Mouse (Mus musculus): ENCODE measurements around the gene Sertad3. TPM values are rescaled to one million over a fixed set of nuclear protein-coding genes. Genes with fewer than 3 reads are reported as not detected.

Sertad3 gene
- polyA plus RNA-seq, 1 experiment from 2014 or later, result 13.4 TPM

GRCm38 (mm10) chr7:27501620-27502019 lies 28.1 kb downstream of the Sertad3 start:
- Histone ChIP-seq H3K4me1 (replicated peaks) (peaks cover 1% of the 10 kb centered on the region; the same call in 1 of the 2 replicates), H3K4me2 (no peak overlapping the region), H3K36me3 (no peaks in the 10 kb centered on the region), H3K9me3 (no peaks in the 10 kb centered on the region), H3K27me3 (no peaks in the 10 kb centered on the region), H3K4me3 (no peak overlapping the region), H3K27ac (no peak overlapping the region), H3K9ac (no peak overlapping the region)
- 70% methylated on average over 4 of the region's 4 CpGs for WGBS
- no peak for ATAC-seq (ENCODE audit: low FRiP score)

GRCm38 (mm10) chr7:27506765-27507370 lies 33.3 kb downstream of the Sertad3 start:
- Histone ChIP-seq H3K9me3 (no peaks in the 10 kb centered on the region), H3K9ac (peak overlapping the region; percentile 51; the same call in 1 of the 2 replicates), H3K27ac (peak overlapping the region; percentile 96), H3K36me3 (no peaks in the 10 kb centered on the region), H3K27me3 (no peaks in the 10 kb centered on the region), H3K4me2 (peak overlapping the region; percentile 59), H3K4me1 (replicated peaks) (peaks cover 9% of the 10 kb centered on the region), H3K4me3 (peak overlapping the region; percentile 51)
- ATAC-seq (ENCODE audit: low FRiP score), result no peak
- 39% methylated on average over 9 of the region's 9 CpGs for WGBS

- Histone ChIP-seq H3K4me2 (peak overlapping the region; percentile 59), H3K9me3 (no peaks in the 10 kb centered on the region), H3K4me1 (replicated peaks) (peaks cover 9% of the 10 kb centered on the region), H3K36me3 (no peaks in the 10 kb centered on the region), H3K9ac (peak overlapping the region; percentile 72), H3K4me3 (peak overlapping the region; percentile 51), H3K27ac (peak overlapping the region; percentile 96), H3K27me3 (no peaks in the 10 kb centered on the region)
- under 1% methylated on average over 54 of the region's 54 CpGs for WGBS
- peak; percentile 91 for ATAC-seq (ENCODE audit: low FRiP score)
Measured at GRCm38 (mm10) chr7:27507711-27508647, 34.4 kb downstream of the Sertad3 start.

- Histone ChIP-seq H3K4me1 (replicated peaks) (peaks cover 9% of the 10 kb centered on the region), H3K4me3 (peak overlapping the region; percentile 51), H3K4me2 (peak overlapping the region; percentile 59), H3K27me3 (no peaks in the 10 kb centered on the region), H3K36me3 (no peaks in the 10 kb centered on the region), H3K9me3 (no peaks in the 10 kb centered on the region), H3K9ac (no peak overlapping the region), H3K27ac (peak overlapping the region; percentile 96)
- ATAC-seq (ENCODE audit: low FRiP score), result peak; percentile 64
- WGBS, result 26% methylated on average over 6 of the region's 6 CpGs
Measured at GRCm38 (mm10) chr7:27508648-27509005, 35.1 kb downstream of the Sertad3 start.

GRCm38 (mm10) chr7:27510809-27511208 lies 37.2 kb downstream of the Sertad3 start:
- Histone ChIP-seq H3K27me3 (no peaks in the 10 kb centered on the region), H3K4me2 (no peak overlapping the region), H3K4me3 (no peak overlapping the region), H3K9me3 (no peaks in the 10 kb centered on the region), H3K36me3 (no peaks in the 10 kb centered on the region), H3K4me1 (replicated peaks) (peaks cover 9% of the 10 kb centered on the region), H3K9ac (no peak overlapping the region), H3K27ac (no peak overlapping the region)
- no peak for ATAC-seq (ENCODE audit: low FRiP score)
- 84% methylated on average over 2 of the region's 2 CpGs for WGBS

- Histone ChIP-seq H3K27me3 (no peaks in the 10 kb centered on the region), H3K36me3 (no peaks in the 10 kb centered on the region), H3K4me3 (no peak overlapping the region), H3K9me3 (no peaks in the 10 kb centered on the region), H3K9ac (no peak overlapping the region), H3K4me1 (replicated peaks) (no peaks in the 10 kb centered on the region), H3K4me2 (no peak overlapping the region), H3K27ac (no peak overlapping the region)
- ATAC-seq (ENCODE audit: low FRiP score), result no peak
- 85% methylated on average over 9 of the region's 9 CpGs for WGBS
Measured at GRCm38 (mm10) chr7:27514961-27515360, 41.4 kb downstream of the Sertad3 start.

- no peak for ATAC-seq (ENCODE audit: low FRiP score)
- H3K9ac ChIP-seq, result no peak overlapping the region
- no peak overlapping the region for H3K4me3 ChIP-seq
- H3K27me3 ChIP-seq, result no peaks in the 10 kb centered on the region
- WGBS, result 87% methylated on average over 9 of the region's 9 CpGs
- H3K4me1 ChIP-seq (replicated peaks), result no peaks in the 10 kb centered on the region
- no peak overlapping the region for H3K4me2 ChIP-seq
- H3K27ac ChIP-seq, result no peak overlapping the region
- no peaks in the 10 kb centered on the region for H3K9me3 ChIP-seq
- H3K36me3 ChIP-seq, result no peaks in the 10 kb centered on the region
Measured at GRCm38 (mm10) chr7:27518314-27518713, 44.7 kb downstream of the Sertad3 start.

GRCm38 (mm10) chr7:27520104-27520503 lies 46.5 kb downstream of the Sertad3 start:
- no peak overlapping the region for H3K9ac ChIP-seq
- no peak for ATAC-seq (ENCODE audit: low FRiP score)
- no peak overlapping the region for H3K27ac ChIP-seq

GRCm38 (mm10) chr7:27520599-27520998 lies 47.0 kb downstream of the Sertad3 start:
- Histone ChIP-seq H3K27me3 (no peaks in the 10 kb centered on the region), H3K4me1 (replicated peaks) (no peaks in the 10 kb centered on the region), H3K4me3 (no peak overlapping the region), H3K27ac (no peak overlapping the region), H3K9ac (no peak overlapping the region), H3K9me3 (no peaks in the 10 kb centered on the region), H3K4me2 (no peak overlapping the region), H3K36me3 (no peaks in the 10 kb centered on the region)
- no peak for ATAC-seq (ENCODE audit: low FRiP score)
- 57% methylated on average over 1 of the region's 1 CpGs for WGBS

More at GRCm38 (mm10) chr7:27520104-27520503, 46.5 kb downstream of the Sertad3 start:
- H3K27me3 ChIP-seq, result no peaks in the 10 kb centered on the region
- no peak overlapping the region for H3K4me2 ChIP-seq
- no peaks in the 10 kb centered on the region for H3K4me1 ChIP-seq (replicated peaks)
- H3K9me3 ChIP-seq, result no peaks in the 10 kb centered on the region
- H3K36me3 ChIP-seq, result no peaks in the 10 kb centered on the region
- no peak overlapping the region for H3K4me3 ChIP-seq

DNA sequence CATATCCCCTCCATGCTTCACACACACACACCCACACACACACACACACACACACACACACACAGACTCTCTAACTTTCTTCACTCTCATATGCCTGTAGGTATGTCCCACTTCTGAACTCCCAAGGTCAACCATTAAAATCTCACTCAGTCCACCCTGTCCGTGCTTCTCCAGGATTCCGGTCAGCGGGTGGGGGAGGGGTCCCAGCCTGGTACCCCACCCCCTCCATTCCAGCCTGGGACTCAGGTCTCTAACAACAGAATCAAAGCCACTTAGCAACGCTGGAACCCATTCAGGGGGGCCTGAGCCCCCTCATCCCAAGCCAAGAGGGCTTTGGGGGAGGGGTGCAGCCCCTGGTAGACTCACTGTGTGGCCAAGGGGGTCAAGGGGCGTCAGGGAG lies 49.4 kb downstream of the Sertad3 start, which contains the start of gene Hipk4:
TSS of gene Hipk4 (plus strand) at position 301 of the 400 bp plus-strand sequence.
- no peak within 1 kb of the TSS for H3K27ac ChIP-seq
- H3K9ac ChIP-seq, result no peak within 1 kb of the TSS
- no peaks in the 10 kb centered on the region for H3K36me3 ChIP-seq
- no peaks in the 10 kb centered on the region for H3K27me3 ChIP-seq
- H3K9me3 ChIP-seq, result no peaks in the 10 kb centered on the region
- WGBS, result 61% methylated on average over 5 of the region's 5 CpGs
- H3K4me2 ChIP-seq, result no peak within 1 kb of the TSS
- H3K4me1 ChIP-seq (replicated peaks), result no peaks in the 10 kb centered on the region
- H3K4me3 ChIP-seq, result no peak within 1 kb of the TSS
- ATAC-seq (ENCODE audit: low FRiP score), result no peak

DNA sequence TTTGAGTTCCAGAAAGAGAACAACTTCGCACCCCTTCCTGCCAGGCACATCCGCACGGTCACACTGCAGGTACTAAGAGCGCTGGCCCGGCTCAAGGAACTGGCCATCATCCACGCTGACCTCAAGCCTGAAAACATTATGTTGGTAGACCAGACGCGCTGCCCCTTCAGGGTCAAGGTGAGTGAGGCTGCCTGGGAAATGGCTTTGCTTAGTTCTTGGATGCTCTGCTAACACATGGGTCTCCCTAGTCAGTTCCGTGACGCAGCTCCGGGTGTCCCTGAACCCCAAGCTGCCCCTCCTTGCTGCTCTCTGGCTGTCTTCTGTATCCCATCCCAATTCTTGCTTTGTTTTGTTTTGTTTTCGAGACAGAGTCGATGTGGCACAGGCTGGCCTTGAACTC lies 50.2 kb downstream of the Sertad3 start:
- Histone ChIP-seq H3K4me3 (no peak overlapping the region), H3K4me1 (replicated peaks) (no peaks in the 10 kb centered on the region), H3K4me2 (no peak overlapping the region), H3K36me3 (no peaks in the 10 kb centered on the region; the same call in 1 of the 2 replicates), H3K27me3 (no peaks in the 10 kb centered on the region), H3K27ac (no peak overlapping the region), H3K9me3 (no peaks in the 10 kb centered on the region), H3K9ac (no peak overlapping the region)
- 96% methylated on average over 13 of the region's 13 CpGs for WGBS
- ATAC-seq (ENCODE audit: low FRiP score), result no peak

DNA sequence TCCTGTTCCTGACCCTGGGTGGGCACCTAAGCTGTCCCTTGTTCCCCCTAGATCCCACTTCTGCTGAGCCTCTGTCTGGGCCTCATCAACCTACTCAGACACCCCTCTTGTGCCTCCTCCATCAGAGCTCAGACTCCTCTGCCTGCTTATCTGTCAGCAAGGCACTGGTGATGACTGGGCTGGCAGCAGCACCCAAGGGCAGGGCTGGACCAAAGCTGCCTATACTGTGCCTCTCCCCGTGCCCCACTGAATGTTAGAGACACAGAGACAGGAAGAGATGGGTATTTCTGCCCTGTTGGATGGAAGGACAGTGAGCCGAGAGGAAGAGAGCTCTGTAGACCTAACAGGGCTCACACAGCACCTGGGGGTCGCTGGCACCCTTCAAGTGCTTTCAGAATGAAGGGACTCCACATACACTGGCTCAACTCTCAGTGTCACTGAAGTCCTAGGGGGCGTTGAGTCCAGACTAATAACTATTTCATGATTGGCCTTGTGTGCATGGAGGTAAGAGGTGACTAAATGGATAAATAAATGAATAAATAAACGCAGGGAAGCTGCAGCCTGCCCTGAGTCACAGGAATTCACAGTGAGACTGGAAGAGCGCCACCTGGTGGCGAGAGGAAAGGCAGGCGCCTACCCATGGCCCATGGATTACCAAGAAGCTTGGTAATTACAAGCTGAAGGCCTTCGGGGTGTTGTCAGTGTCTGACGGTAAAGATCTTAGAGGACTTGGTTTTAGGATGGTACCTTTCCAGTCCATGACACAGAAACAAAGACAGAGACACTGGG lies 52.7 kb downstream of the Sertad3 start:
- Histone ChIP-seq H3K4me2 (no peak overlapping the region), H3K9ac (no peak overlapping the region), H3K27me3 (no peaks in the 10 kb centered on the region), H3K9me3 (no peaks in the 10 kb centered on the region), H3K4me1 (replicated peaks) (no peaks in the 10 kb centered on the region), H3K27ac (no peak overlapping the region), H3K36me3 (peaks cover 24% of the 10 kb centered on the region), H3K4me3 (no peak overlapping the region)
- ATAC-seq (ENCODE audit: low FRiP score), result peak; percentile 73
- whole genome bisulfite sequencing, result 28% methylated on average over 10 of the region's 10 CpGs
